Mouse (Mus musculus): ENCODE results near the gene Dars2. TPM values are rescaled to one million over a fixed set of nuclear protein-coding genes. Genes with fewer than 3 reads are reported as not detected.

Dars2 gene
- polyA plus RNA-seq (2012; ENCODE audit: low replicate concordance), result 2.1 and 8.1 TPM in 2 replicates

DNA sequence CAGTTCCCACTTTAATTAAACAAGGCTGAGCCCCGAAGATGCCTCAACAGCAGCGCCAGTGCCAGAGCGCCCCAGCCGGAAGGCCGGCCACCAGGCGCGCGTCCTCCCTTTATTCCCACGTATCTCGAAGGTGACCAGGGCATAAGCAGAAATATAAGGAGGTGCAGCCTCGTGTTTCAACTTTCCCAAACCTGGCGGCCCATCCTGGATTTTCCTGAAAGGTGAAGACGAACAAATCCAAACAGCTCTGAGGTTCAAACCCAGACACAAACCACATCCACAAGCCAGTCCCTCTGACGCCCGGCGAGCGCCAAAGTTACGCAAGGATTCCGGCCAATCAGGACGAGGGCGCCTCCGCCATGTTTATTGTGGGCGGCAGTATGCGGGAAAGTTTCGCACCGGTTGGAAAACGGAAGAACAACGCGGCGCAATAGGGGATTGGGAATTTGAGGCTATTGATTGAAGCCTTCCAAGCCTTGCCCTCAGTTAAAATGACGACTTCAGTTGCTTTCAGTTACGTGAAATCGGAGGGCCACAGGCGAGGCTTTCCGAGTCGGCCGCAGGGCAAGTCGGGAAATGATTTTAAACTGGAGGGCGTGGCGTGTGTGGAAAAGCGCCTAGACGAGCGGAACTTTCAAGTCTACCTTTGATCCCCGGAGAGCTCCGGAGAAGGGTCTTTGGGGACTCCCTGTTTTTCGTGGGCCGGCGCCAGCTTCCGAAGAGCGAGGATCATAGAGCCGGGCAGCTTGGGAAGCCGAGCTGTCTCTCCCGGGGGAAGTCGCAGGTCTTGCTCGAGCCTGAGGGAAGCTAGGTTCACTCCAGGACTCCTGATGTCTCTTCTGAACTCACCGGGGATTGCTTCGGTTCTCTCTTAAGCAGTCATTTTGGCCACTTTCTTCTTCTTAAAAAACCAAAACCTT lies at the start of gene Dars2, which contains the start of gene Cenpl:
TSS of gene Dars2 (minus strand) at position 307 of the 920 bp plus-strand sequence.
TSS of gene Cenpl (plus strand) at position 362 of the 920 bp plus-strand sequence.

DNA sequence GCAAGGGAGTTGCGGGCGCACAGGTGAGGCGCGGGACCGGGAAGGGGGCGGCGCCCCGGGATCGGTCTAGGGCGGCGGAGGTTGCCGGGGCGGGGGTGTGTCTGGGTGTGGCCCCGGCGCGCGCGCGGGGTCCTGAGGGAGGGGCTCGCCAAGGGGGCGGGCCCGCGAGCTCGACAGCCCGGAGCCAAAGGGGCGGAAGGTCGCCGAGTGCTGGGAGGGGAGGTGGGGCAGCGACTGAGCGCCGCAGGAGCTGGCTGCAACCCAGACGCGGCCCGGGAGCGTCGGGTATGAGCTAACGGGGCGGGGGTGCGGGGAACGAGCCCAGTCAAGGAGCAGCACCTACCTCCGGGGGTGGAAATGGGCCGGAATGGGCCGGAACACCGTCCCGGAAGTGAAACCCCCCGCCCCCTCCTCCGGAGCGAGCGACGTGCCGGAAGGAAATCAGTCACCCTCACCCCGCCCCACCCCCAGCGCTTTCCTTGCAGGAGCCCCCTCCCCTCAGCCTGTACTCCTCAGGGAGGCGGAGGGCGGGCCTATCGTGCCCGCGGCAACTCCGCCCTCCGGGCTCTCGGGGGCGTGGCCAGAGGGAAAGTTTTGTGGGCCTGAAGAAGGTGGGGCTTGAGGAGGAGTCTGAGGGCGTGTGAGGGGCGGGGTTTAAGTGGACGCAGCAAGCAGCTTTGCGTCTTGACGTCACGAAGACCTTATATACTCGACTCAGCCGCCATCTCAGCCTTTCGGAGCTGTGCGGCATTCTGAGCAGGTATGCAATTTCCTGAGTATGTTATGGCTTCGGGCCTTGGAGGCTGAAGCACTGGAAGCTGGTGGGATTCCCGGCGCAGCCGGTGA lies 35.8 kb downstream of the Dars2 start, which contains the start of gene Zbtb37:
TSS of gene Zbtb37 (minus strand) at position 415 of the 846 bp plus-strand sequence.

Other genes starting within 250 kb of the Dars2 start
- 0.42 and 1.5 TPM in 2 replicates for gene Rc3h1, start 164.2 kb downstream of the Dars2 start, polyA plus RNA-seq (2012; ENCODE audit: low replicate concordance)
- 0.05 TPM in 1 of 2 replicates, not detected in the other for gene Serpinc1, start 92.1 kb downstream of the Dars2 start, polyA plus RNA-seq (2012; ENCODE audit: low replicate concordance)
- 0.27 and 0.38 TPM in 2 replicates for gene Zbtb37, start 35.8 kb downstream of the Dars2 start, polyA plus RNA-seq (2012; ENCODE audit: low replicate concordance)
- gene Cenpl, start 55 bp upstream of the Dars2 start, polyA plus RNA-seq (2012; ENCODE audit: low replicate concordance), result 8.1 and 26.3 TPM in 2 replicates
- gene Klhl20, start 60.9 kb upstream of the Dars2 start, polyA plus RNA-seq (2012; ENCODE audit: low replicate concordance), result 0.20 and 1.5 TPM in 2 replicates
- not detected in 2 replicates for gene Ankrd45, start 72.0 kb upstream of the Dars2 start, polyA plus RNA-seq (2012; ENCODE audit: low replicate concordance)
- not detected in 2 replicates for gene Tex50, start 88.7 kb upstream of the Dars2 start, polyA plus RNA-seq (2012; ENCODE audit: low replicate concordance)
- 6.4 and 36.3 TPM in 2 replicates for gene Prdx6, start 180.6 kb upstream of the Dars2 start, polyA plus RNA-seq (2012; ENCODE audit: low replicate concordance)

Measured in leukemia stem cell, adult 10-12 weeks (primary cell).